ENCODE assay signal across 16 mouse cellular contexts in genomic region chr2:150647681-150648299, GRCm38 (mm10). TPM values are rescaled to one million over a fixed set of nuclear protein-coding genes. Genes with fewer than 3 reads are reported as not detected.
DNase-seq lines count a peak whose midpoint lies in the region; TF ChIP-seq lines count a peak whose summit lies in the region.
"Had no signal": no experiment of that assay in that cellular context is flagged by ENCODE, and none has a peak within 500 bp of the region (broad histone marks: within the 10 kb centered on the region; RNA-seq: fewer than 3 reads in every experiment).

No protein-coding gene starts in this region.

- no peaks in the 10 kb centered on the region for H3K36me3 ChIP-seq in forebrain, embryonic 10.5 days (replicated peaks)
- H3K36me3 ChIP-seq in macrophage (ENCODE audit: inconsistent target): no peaks in the 10 kb centered on the region; the same call in 1 of the 2 replicates
- H3K36me3 ChIP-seq: limb, embryonic 12.5 days; lung, embryonic 15.5 days; midbrain, embryonic 13.5 days had no signal

- no peak overlapping the region for H3K4me3 ChIP-seq in left cerebral cortex, adult 2 months
- H3K4me3 ChIP-seq in forebrain, embryonic 10.5 days: no peak overlapping the region
- no peak overlapping the region for H3K4me3 ChIP-seq in macrophage (ENCODE audit: inconsistent target)
- H3K4me3 ChIP-seq: limb, embryonic 12.5 days; lung, embryonic 15.5 days; midbrain, embryonic 13.5 days had no signal

- H3K9me3 ChIP-seq in forebrain, embryonic 10.5 days: no peaks in the 10 kb centered on the region
- H3K9me3 ChIP-seq: G1E; limb, embryonic 12.5 days; lung, embryonic 15.5 days; midbrain, embryonic 13.5 days had no signal

- no peak for TF ChIP-seq CTCF in left cerebral cortex, adult 2 months (IDR thresholded peaks at IDR 0.05)

- H3K27ac ChIP-seq in left cerebral cortex, adult 2 months: peak overlapping the region; percentile 75
- peak overlapping the region; percentile 13; the same call in 1 of the 2 replicates for H3K27ac ChIP-seq in forebrain, embryonic 10.5 days
- H3K27ac ChIP-seq in macrophage: peak overlapping the region; percentile 36
- H3K27ac ChIP-seq: limb, embryonic 12.5 days; lung, embryonic 15.5 days; midbrain, embryonic 13.5 days had no signal

- H3K4me1 ChIP-seq in forebrain, embryonic 10.5 days: peaks cover 59% of the 10 kb centered on the region
- H3K4me1 ChIP-seq: lung, embryonic 15.5 days had no signal

- no peaks in the 10 kb centered on the region for H3K27me3 ChIP-seq in forebrain, embryonic 10.5 days (ENCODE audit: poor library complexity, severe bottlenecking)
- H3K27me3 ChIP-seq: limb, embryonic 12.5 days; lung, embryonic 15.5 days; midbrain, embryonic 13.5 days had no signal

- peaks cover 23% of the 10 kb centered on the region; the same call in 1 of the 2 replicates for H3K79me2 ChIP-seq in macrophage (ENCODE audit: inconsistent target)

- intact Hi-C loops in heart, postnatal 36 days (cut with DNase I): no loop called here
- intact Hi-C loops in left cerebral cortex, adult 2 months (cut with DNase I): no loop called here

- DNase-seq in heart, adult 11 months: peak; percentile 92
- DNase-seq in heart, postnatal 36 days: no peak
- no peak for DNase-seq in left cerebral cortex, adult 2 months (ENCODE audit: extremely low spot score in 1 of 2, low spot score in 2 of 2)
- no peak for DNase-seq in left cerebral cortex, adult 11 months (ENCODE audit: low spot score)
- DNase-seq in forebrain, embryonic 10.5 days (ENCODE audit: extremely low spot score, low spot score): no peak
- no peak for DNase-seq in right cerebral cortex, postnatal 25 days
- no peak for DNase-seq in left cerebral cortex, adult 8-10 months (ENCODE audit: low spot score in 2 of 2)
- DNase-seq: cerebellum, adult 9-11 months; spleen, adult 18-20 months; thymus, adult 2 months had no signal

- 79% methylated on average over 14 of the region's 14 CpGs for WGBS in forebrain, embryonic 10.5 days
- WGBS in macrophage (ENCODE audit: missing documents): 57% methylated on average over 14 of the region's 14 CpGs

RNA-seq across cellular contexts. Expression of gene Acss1, which starts 20.5 kb away (rescaled TPM):
- 100 to 1,000 TPM; 257 to 310 TPM for total RNA-seq in heart, postnatal 36 days (2021)
- 10 to 100 TPM; 18.5 to 21.5 TPM for total RNA-seq in left cerebral cortex, adult 2 months (2021)
- polyA plus RNA-seq in forebrain, embryonic 10.5 days (2016; fragmentation: Nextera tagmentation; extraction: Ambion mirVana): 14.1 and 17.6 TPM in 2 replicates
- total RNA-seq in macrophage (2018; cell fraction: chromatin; rRNA removed): 10 to 100 TPM in 24 of 26 experiments, 1 to 10 TPM in 2; 5.4 to 77.7 (median 35.0) TPM
- 10 to 100 TPM; 12.7 to 34.3 (median 23.3) TPM for total RNA-seq in macrophage (2018; cell fraction: cytosol; rRNA removed)
- total RNA-seq in macrophage (2018; cell fraction: nucleus; rRNA removed): 10 to 100 TPM; 14.2 to 55.6 (median 31.4) TPM
- polyA plus RNA-seq in macrophage (2018): 18.0 to 26.5 TPM (median 21.7 TPM) in 3 replicates
- total RNA-seq in left cerebral cortex, adult 8-10 months (2022): 10 to 100 TPM; 18.3 to 24.5 (median 21.6) TPM

RNA-seq across cellular contexts. Expression of gene Apmap, which starts 39.4 kb away (rescaled TPM):
- 10 to 100 TPM; 48.8 to 54.6 TPM for total RNA-seq in heart, postnatal 36 days (2021)
- 10 to 100 TPM; 49.5 to 56.7 TPM for total RNA-seq in left cerebral cortex, adult 2 months (2021)
- 34.2 and 34.9 TPM in 2 replicates for polyA plus RNA-seq in forebrain, embryonic 10.5 days (2016; fragmentation: Nextera tagmentation; extraction: Ambion mirVana)
- total RNA-seq in macrophage (2018; cell fraction: chromatin; rRNA removed): 10 to 100 TPM in 25 of 26 experiments, 1 to 10 TPM in 1; 9.0 to 45.3 (median 23.7) TPM
- total RNA-seq in macrophage (2018; cell fraction: cytosol; rRNA removed): 10 to 100 TPM; 20.5 to 41.8 (median 27.6) TPM
- 10 to 100 TPM; 39.1 to 75.4 (median 55.1) TPM for total RNA-seq in macrophage (2018; cell fraction: nucleus; rRNA removed)
- 21.1 to 28.3 TPM (median 26.8 TPM) in 3 replicates for polyA plus RNA-seq in macrophage (2018)
- 10 to 100 TPM; 58.1 to 66.8 (median 60.4) TPM for total RNA-seq in left cerebral cortex, adult 8-10 months (2022)

RNA-seq across cellular contexts. Expression of gene Vsx1, which starts 41.4 kb away (rescaled TPM):
- not detected for total RNA-seq in heart, postnatal 36 days (2021)
- total RNA-seq in left cerebral cortex, adult 2 months (2021): under 1 TPM in 1 of 2 experiments, not detected in 1; 0.11 TPM
- 0.05 TPM in 1 of 2 replicates, not detected in the other for polyA plus RNA-seq in forebrain, embryonic 10.5 days (2016; fragmentation: Nextera tagmentation; extraction: Ambion mirVana)
- total RNA-seq in macrophage (2018; cell fraction: chromatin; rRNA removed): not detected
- not detected for total RNA-seq in macrophage (2018; cell fraction: cytosol; rRNA removed)
- not detected for total RNA-seq in macrophage (2018; cell fraction: nucleus; rRNA removed)
- not detected in 3 replicates for polyA plus RNA-seq in macrophage (2018)
- total RNA-seq in left cerebral cortex, adult 8-10 months (2022): not detected
- polyA plus RNA-seq: embryonic facial prominence, embryonic 11.5 days; G1E; limb, embryonic 12.5 days; lung, embryonic 15.5 days; thymus, adult 2 months had no signal

Comparison
In these comparisons a context has a peak if more than half of its experiments do, and no peak if none do; other contexts are left out.
1. H3K27ac ChIP-seq: peak in every context shown above with its lines; median percentile 75 in left cerebral cortex, adult 2 months; 36 in macrophage; 13 in forebrain, embryonic 10.5 days.
2. RNA of gene Acss1, which starts 20.5 kb away (total RNA-seq): 257 to 310 TPM in heart, postnatal 36 days; 18.3 to 24.5 TPM in left cerebral cortex, adult 8-10 months and 18.5 to 21.5 TPM in left cerebral cortex, adult 2 months; every median in the first group is over 10 times any median in the second.